Mouse (Mus musculus): ENCODE data around the gene Ifi35. TPM values are rescaled to one million over a fixed set of nuclear protein-coding genes. Genes with fewer than 3 reads are reported as not detected.
"Not testable (repeated sequence)": the region's sequence is repeated elsewhere in the genome, so short reads cannot be mapped to it uniquely, and the experiment has no call there.

Ifi35 gene
- polyA plus RNA-seq, 1 experiment from 2014 or later: 24.5 TPM

DNA sequence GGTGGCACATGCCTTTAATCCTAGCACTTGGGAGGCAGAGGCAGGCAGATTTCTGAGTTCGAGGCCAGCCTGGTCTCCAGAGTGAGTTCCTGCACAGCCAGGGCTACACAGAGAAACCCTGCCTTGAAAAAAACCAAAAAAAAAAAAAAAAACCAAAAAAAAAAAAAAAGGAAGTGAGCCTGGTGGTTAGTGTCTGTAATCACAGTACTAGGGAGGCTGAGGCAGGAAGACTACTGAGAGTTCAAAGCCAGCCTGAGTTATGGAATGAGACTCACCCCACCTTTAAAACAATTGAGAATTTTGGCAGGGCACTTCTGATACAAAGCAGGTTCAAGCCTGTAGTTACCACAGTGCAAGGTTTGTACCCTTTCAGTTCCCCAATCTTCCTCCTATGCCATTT is 25.5 kb downstream of the Ifi35 start:
- H3K4me3 ChIP-seq (replicated peaks); H3K36me3 ChIP-seq; H3K9me3 ChIP-seq; H3K9ac ChIP-seq; H3K4me2 ChIP-seq; H3K4me1 ChIP-seq; ATAC-seq (ENCODE audit: insufficient read depth, low FRiP score, low read depth); H3K27ac ChIP-seq; H3K27me3 ChIP-seq (replicated peaks): not testable (repeated sequence)
- whole genome bisulfite sequencing: 78% methylated on average over 1 of the region's 1 CpGs

DNA sequence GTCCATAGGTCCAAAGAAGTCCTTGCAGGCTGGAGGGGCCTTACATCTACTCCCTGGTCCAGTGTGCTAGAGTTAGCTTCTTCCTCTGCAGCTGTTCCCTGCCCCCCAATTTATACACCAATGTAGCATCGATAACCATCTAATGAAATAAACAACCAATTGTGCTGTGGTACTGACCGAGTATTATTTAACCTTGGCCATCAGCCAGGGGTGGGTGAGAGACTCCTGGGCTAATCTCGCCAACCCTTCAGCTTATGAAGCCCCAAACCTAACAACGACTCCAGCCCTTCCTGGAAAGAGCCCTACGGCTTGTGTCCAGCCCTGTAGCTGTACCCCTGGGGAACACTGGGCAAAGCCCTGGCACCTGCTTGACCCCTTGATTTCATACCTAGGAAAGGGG is 26.1 kb downstream of the Ifi35 start:
- Histone ChIP-seq H3K9ac (no peak overlapping the region), H3K4me3 (replicated peaks) (no peak overlapping the region), H3K27me3 (replicated peaks) (no peaks in the 10 kb centered on the region), H3K4me1 (no peaks in the 10 kb centered on the region), H3K36me3 (no peaks in the 10 kb centered on the region), H3K9me3 (no peaks in the 10 kb centered on the region), H3K27ac (no peak overlapping the region), H3K4me2 (no peak overlapping the region)
- ATAC-seq (ENCODE audit: insufficient read depth, low FRiP score, low read depth): no peak
- WGBS: 57% methylated on average over 5 of the region's 5 CpGs

DNA sequence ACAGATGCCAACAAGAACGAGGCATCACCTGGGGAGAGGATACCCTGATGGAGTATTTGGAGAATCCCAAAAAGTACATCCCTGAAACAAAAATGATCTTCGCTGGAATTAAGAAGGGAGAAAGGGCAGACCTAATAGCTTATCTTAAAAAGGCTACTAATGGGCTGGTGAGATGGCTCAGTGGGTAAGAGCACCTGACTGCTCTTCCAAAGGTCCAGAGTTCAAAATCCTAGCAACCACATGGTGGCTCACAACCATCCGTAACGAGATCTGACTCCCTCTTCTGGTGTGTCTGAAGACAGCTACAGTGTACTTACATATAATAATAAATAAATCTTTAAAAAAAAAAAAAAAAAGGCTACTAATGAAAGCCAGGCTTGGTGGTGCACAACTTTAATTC is 28.2 kb downstream of the Ifi35 start:
- H3K36me3 ChIP-seq; H3K4me2 ChIP-seq; H3K9me3 ChIP-seq; ATAC-seq (ENCODE audit: insufficient read depth, low FRiP score, low read depth); H3K4me1 ChIP-seq; H3K9ac ChIP-seq; H3K4me3 ChIP-seq (replicated peaks); H3K27ac ChIP-seq; H3K27me3 ChIP-seq (replicated peaks): not testable (repeated sequence)
- 81% methylated on average over 4 of the region's 4 CpGs for WGBS

DNA sequence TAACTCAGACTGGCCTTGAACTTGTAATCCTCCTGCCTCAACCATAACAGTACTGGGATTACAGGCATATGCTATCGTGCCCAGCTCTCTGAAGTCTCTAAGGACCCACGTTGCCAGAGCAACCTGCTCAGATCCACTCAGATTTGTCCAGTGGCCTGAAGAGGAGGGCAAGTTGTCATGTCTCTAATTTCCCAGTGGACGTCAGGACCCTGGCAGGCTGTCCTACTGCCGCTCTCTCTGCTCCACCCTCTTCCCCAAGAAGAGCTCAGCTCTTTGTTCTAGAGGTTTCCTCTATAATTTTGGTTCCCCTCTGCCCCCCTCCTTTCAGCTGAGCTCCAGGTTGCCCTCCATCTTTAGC is 29.0 kb downstream of the Ifi35 start:
- H3K9me3 ChIP-seq: no peaks in the 10 kb centered on the region

DNA sequence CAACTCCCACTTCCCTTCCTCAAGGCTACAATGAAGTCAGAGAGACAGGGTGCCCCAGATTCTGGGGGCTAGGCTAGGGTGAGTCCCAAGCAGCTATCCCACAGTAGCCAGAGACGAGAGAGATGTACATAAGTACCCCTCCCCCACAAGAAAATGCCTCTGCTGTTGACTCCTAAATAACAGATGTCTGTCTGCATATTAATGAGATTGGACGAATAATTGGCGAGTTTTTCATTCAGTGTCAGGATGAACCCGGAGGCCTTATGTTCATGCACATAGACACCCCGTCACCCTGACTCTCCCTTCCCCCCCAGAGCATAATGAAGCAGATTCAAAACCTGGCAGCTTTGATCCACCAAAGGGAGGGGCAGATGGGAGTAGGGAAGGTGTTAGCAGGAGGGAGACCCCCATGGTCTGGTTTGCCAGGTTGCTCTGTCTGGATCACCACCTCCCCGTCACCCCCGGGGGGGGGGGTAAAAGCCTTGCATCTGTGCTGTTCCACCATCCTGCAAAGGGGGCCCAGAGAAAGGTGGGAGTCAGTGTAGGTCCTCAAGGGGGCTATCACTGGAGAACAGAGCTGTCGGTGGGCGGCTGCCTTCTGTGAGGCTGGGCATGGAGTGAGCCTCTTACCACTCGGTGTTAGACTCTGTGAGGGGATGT is 29.5 kb downstream of the Ifi35 start:
- 58% methylated on average over 10 of the region's 10 CpGs for WGBS

More for the DNA sequence above, 29.0 kb downstream of the Ifi35 start:
- Histone ChIP-seq H3K4me3 (replicated peaks) (no peak overlapping the region), H3K36me3 (no peaks in the 10 kb centered on the region), H3K4me2 (no peak overlapping the region), H3K9ac (no peak overlapping the region), H3K27ac (no peak overlapping the region), H3K27me3 (replicated peaks) (no peaks in the 10 kb centered on the region), H3K4me1 (no peaks in the 10 kb centered on the region; the same call in 1 of the 2 replicates)
- 62% methylated on average over 4 of the region's 4 CpGs for WGBS
- no peak for ATAC-seq (ENCODE audit: insufficient read depth, low FRiP score, low read depth)

DNA sequence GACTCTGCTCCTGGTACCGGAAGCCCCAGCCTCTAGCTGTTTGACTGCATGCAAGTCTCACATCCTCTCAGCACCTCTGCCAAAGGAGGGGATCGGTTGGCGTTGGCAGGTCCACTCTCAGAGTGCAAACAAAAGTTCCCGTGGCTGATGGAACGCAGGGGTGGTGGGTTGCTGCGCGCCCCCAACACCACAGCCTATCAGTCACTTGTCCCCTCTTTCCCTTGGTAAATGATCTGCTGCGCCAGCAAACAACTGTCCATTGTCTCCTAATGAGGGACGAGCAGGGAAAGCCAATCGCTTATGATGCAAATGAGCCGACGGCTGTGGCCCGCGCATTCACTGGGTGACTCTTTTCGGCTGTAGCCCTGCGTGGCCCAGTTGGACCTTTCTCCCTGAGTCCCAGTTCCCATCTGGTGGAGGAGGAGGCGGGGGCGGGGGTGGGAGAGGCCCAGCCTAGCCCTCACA is 31.0 kb downstream of the Ifi35 start:
- ATAC-seq (ENCODE audit: insufficient read depth, low FRiP score, low read depth): no peak
- Histone ChIP-seq H3K27ac (no peak overlapping the region), H3K36me3 (no peaks in the 10 kb centered on the region), H3K27me3 (replicated peaks) (no peaks in the 10 kb centered on the region), H3K4me2 (peak overlapping the region; percentile 34; the same call in 1 of the 2 replicates), H3K4me3 (replicated peaks) (no peak overlapping the region), H3K9me3 (no peaks in the 10 kb centered on the region), H3K4me1 (no peaks in the 10 kb centered on the region; the same call in 1 of the 2 replicates), H3K9ac (no peak overlapping the region)
- WGBS: 15% methylated on average over 18 of the region's 18 CpGs

More for the DNA sequence above, 29.5 kb downstream of the Ifi35 start:
- Histone ChIP-seq H3K4me3 (replicated peaks) (no peak overlapping the region), H3K27me3 (replicated peaks) (no peaks in the 10 kb centered on the region), H3K9me3 (no peaks in the 10 kb centered on the region), H3K36me3 (no peaks in the 10 kb centered on the region), H3K4me1 (no peaks in the 10 kb centered on the region; the same call in 1 of the 2 replicates), H3K27ac (no peak overlapping the region), H3K4me2 (no peak overlapping the region), H3K9ac (no peak overlapping the region)
- no peak for ATAC-seq (ENCODE audit: insufficient read depth, low FRiP score, low read depth)

DNA sequence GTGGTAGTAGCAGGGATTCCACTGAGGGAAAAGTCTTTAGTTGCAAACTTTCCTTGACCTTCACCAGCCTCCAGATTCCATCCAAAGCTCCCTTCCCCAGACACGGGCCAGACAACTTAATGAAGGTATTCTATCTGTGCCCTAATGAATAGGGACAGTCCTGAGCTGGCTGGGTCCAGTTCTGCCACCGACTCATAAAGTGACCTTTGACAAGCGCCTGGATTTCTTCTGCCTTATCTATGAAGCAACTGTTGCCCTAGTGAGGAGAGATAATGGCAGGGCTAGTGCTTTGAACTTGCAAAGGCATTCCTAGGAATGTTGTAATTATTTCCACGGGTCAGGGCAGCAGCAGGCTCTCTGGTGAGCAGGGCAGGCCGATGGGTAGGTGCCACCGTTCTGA is 32.7 kb downstream of the Ifi35 start:
- no peaks in the 10 kb centered on the region for H3K27me3 ChIP-seq (replicated peaks)
- H3K4me1 ChIP-seq: no peaks in the 10 kb centered on the region; the same call in 1 of the 2 replicates
- no peak overlapping the region for H3K4me3 ChIP-seq (replicated peaks)
- no peak overlapping the region for H3K9ac ChIP-seq
- WGBS: 22% methylated on average over 6 of the region's 6 CpGs
- no peak overlapping the region for H3K27ac ChIP-seq
- H3K4me2 ChIP-seq: no peak overlapping the region
- ATAC-seq (ENCODE audit: insufficient read depth, low FRiP score, low read depth): no peak
- no peaks in the 10 kb centered on the region for H3K36me3 ChIP-seq
- H3K9me3 ChIP-seq: no peaks in the 10 kb centered on the region

DNA sequence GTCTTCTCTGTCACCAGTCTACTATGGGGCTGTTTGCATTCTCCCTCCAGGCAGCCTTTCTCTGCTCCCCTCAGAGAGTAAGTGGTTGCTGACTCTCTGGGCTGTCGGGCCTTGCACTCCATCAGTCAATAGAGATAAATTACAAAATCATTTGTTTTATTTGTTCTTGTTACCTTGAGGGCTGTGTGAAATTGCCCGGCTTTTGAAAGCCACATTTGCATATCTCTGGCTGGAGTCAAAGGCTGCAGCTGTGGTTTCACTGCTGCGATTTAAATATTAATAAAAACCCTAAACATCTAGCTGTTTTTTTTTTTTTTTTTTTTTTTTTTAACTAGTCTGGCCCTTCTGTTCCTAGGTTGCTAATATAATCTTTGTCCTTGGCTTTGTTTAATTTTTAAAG is 35.6 kb downstream of the Ifi35 start:
- H3K36me3 ChIP-seq: 0 out of 2 replicates have a peak, but pooled peaks cover 3% of the 10 kb centered on the region
- no peaks in the 10 kb centered on the region for H3K27me3 ChIP-seq (replicated peaks)
- no peaks in the 10 kb centered on the region; the same call in 1 of the 2 replicates for H3K4me1 ChIP-seq
- WGBS: 27% methylated on average over 3 of the region's 3 CpGs
- no peak overlapping the region for H3K27ac ChIP-seq
- H3K9me3 ChIP-seq: no peaks in the 10 kb centered on the region
- no peak for ATAC-seq (ENCODE audit: insufficient read depth, low FRiP score, low read depth)
- no peak overlapping the region for H3K4me3 ChIP-seq (replicated peaks)
- no peak overlapping the region for H3K9ac ChIP-seq
- H3K4me2 ChIP-seq: no peak overlapping the region

DNA sequence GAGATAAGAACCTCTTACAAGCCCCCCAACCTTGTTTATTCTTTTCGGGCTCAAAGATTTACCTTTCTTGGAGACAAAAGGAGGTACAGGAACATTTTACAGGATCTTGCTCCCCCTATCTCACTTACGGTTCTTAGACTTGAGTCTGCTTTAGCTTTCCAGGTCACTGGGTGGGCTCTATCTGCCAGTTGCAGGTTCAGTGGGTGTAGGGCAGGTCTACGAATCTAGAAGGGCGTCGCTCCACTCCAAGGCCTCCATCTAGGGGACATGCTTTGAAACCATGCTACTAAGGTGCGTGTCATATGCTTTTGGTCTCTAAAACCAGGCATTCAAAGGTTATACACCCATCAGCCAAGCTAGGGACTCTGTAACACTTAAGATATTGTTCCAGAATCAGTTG is 36.0 kb downstream of the Ifi35 start:
- H3K4me3 ChIP-seq (replicated peaks): no peak overlapping the region
- H3K4me1 ChIP-seq: no peaks in the 10 kb centered on the region; the same call in 1 of the 2 replicates
- no peak overlapping the region for H3K4me2 ChIP-seq
- no peaks in the 10 kb centered on the region for H3K27me3 ChIP-seq (replicated peaks)
- H3K27ac ChIP-seq: 0 out of 2 replicates have a peak overlapping the region, but pooled peaks have one; percentile 28
- no peaks in the 10 kb centered on the region for H3K9me3 ChIP-seq
- WGBS: 58% methylated on average over 6 of the region's 6 CpGs
- H3K36me3 ChIP-seq: 0 out of 2 replicates have a peak, but pooled peaks cover 3% of the 10 kb centered on the region
- H3K9ac ChIP-seq: no peak overlapping the region
- peak; percentile 43; the same call in 1 of the 2 replicates for ATAC-seq (ENCODE audit: insufficient read depth, low FRiP score, low read depth)

DNA sequence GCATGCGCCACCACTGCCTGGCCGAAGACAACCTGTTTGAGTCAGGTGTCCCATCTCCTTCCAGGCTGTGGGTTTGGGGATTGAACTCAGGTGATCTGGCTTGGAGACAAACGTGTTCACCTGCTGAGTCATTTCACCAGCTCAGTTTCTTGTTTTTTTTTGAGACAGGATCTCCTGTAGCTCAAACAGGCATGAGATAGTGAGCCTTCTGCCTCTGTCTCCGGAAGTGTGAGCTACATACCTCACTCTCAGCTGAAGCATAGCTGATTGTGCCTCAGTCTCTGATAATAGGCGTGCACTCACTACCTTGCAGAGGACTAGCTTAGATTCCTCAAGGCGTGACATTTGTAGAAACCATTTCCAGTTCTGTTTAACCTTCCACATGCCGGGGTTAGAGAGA is 36.6 kb downstream of the Ifi35 start:
- ATAC-seq (ENCODE audit: insufficient read depth, low FRiP score, low read depth): no peak
- no peaks in the 10 kb centered on the region; the same call in 1 of the 2 replicates for H3K4me1 ChIP-seq

DNA sequence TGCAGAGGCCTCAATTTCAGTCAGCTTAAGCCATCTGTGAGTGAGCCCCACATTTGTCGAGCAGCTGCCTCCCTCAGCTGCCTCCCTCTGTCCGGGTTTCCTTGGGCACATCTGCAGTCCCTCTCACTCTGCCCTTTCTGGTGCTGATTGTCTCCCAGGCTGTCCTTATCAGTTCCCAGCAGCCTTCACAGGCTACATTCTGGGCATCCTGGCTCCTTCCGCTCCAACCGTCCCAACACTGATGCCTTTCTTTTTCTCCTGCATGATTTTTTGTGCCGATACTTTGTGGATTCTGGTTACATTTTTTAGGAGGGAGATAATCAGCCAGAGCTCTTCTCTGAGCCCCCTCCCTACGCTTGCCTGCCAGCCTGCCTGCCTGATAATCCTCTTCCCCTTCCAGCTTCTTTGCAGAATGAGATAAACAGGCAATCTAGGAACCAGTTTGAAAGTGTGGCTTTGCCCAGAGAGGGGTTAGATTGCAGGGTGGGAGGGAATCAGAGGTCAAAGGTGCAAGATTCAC is 37.4 kb downstream of the Ifi35 start:
- H3K4me1 ChIP-seq: no peaks in the 10 kb centered on the region
- H3K36me3 ChIP-seq: 0 out of 2 replicates have a peak, but pooled peaks cover 7% of the 10 kb centered on the region
- H3K4me3 ChIP-seq (replicated peaks): no peak overlapping the region
- 41% methylated on average over 6 of the region's 6 CpGs for WGBS
- peak; percentile 45; the same call in 1 of the 2 replicates for ATAC-seq (ENCODE audit: insufficient read depth, low FRiP score, low read depth)
- H3K27me3 ChIP-seq (replicated peaks): no peaks in the 10 kb centered on the region
- no peak overlapping the region for H3K27ac ChIP-seq
- no peak overlapping the region for H3K4me2 ChIP-seq
- no peak overlapping the region for H3K9ac ChIP-seq
- H3K9me3 ChIP-seq: no peaks in the 10 kb centered on the region

More for the DNA sequence above, 36.6 kb downstream of the Ifi35 start:
- Histone ChIP-seq H3K4me2 (no peak overlapping the region), H3K4me3 (replicated peaks) (no peak overlapping the region), H3K9ac (no peak overlapping the region), H3K9me3 (no peaks in the 10 kb centered on the region), H3K27ac (no peak overlapping the region), H3K27me3 (replicated peaks) (no peaks in the 10 kb centered on the region), H3K36me3 (0 out of 2 replicates have a peak, but pooled peaks cover 6% of the 10 kb centered on the region)
- WGBS: 69% methylated on average over 7 of the region's 7 CpGs

DNA sequence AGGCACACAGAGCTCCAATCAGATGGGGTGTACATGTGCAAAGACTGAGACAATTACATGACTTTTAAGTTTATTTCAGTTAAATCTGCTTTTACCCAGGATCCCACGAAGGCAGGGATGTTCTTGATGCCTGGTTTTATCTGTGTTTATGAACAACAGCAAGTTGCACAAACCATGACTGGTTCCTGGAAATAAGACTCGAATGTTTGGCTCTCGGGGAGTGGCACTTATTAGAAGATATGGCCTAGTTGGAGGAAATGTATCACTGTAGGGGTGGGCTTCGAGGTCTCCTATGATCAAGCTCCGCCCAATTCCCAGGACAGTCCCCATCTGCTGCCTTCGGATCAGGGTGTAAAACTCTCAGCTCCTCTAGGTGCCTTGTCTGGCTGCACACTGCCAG is 37.9 kb downstream of the Ifi35 start:
- no peak overlapping the region for H3K4me3 ChIP-seq (replicated peaks)
- 0 out of 2 replicates have a peak, but pooled peaks cover 7% of the 10 kb centered on the region for H3K36me3 ChIP-seq
- no peak overlapping the region for H3K9ac ChIP-seq
- H3K27ac ChIP-seq: no peak overlapping the region
- no peak for ATAC-seq (ENCODE audit: insufficient read depth, low FRiP score, low read depth)
- WGBS: 63% methylated on average over 6 of the region's 6 CpGs
- H3K4me1 ChIP-seq: no peaks in the 10 kb centered on the region
- no peaks in the 10 kb centered on the region for H3K27me3 ChIP-seq (replicated peaks)
- H3K4me2 ChIP-seq: no peak overlapping the region
- H3K9me3 ChIP-seq: no peaks in the 10 kb centered on the region
